Mouse (Mus musculus) G1E (cell line): ENCODE measurements around the gene Zdhhc7.

Experiments
- CTCF ChIP-seq: IDR thresholded peaks from 2 replicates; pipeline ENCODE4 v1.5.1; 2012; ENCODE audit warnings: low read depth, low read length, inconsistent platforms, mixed read lengths
- GATA2 ChIP-seq: IDR thresholded peaks from 2 replicates; pipeline ENCODE4 v1.6.1; 2012; ENCODE audit warnings: low read depth, low read length, inconsistent platforms, borderline replicate concordance
- POLR2AphosphoS5 ChIP-seq: IDR thresholded peaks from 2 replicates; pipeline ENCODE4 v1.6.1; 2012; ENCODE audit warnings: low read depth, low read length, inconsistent platforms; ENCODE audit not compliant: insufficient replicate concordance

DNA sequence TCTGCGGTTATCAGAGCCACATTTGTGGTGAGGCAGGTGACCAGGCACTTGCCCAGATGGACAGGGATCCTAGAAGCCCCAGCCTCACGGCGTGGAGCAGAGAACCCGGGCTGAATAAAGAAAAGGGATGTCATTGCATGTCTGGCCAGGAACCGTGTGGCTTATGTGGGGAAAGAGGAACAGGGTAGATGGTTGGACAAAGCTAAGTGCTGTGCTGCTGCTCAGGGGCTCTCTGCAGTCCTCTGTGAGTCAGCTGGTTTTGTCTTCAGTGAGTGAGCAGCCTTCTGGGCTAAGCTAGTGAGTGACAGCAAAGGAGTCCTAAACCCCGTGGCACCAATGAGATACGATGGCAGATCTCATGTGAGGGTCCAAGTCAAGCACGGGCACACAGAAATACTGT lies 29.9 kb upstream of the Zdhhc7 start:
- TF ChIP-seq CTCF (no peak), POLR2AphosphoS5 (no peak), GATA2 (no peak)
